Mouse (Mus musculus) kidney, adult 2 months (tissue): Measurements from ENCODE around the gene Tor1a. TPM values are rescaled to one million over a fixed set of nuclear protein-coding genes. Genes with fewer than 3 reads are reported as not detected.

Experiments used
- DNase-seq: peaks from one replicate; pipeline ENCODE4 v3.0.0; 2021
- H3K27ac ChIP-seq: fragments of 200-500 bp; 2 replicates; pipeline ENCODE4 v1.5.1; 2012; ENCODE audit warnings: low read depth, low read length, control low read depth, inconsistent platforms; ENCODE audit not compliant: insufficient read depth
- H3K27me3 ChIP-seq: fragments of 200-500 bp; replicated peaks from 2 replicates; pipeline ENCODE4 v1.6.1; 2012; ENCODE audit warnings: mild to moderate bottlenecking, moderate library complexity, low read length, inconsistent platforms; ENCODE audit not compliant: control insufficient read depth, insufficient read depth
- H3K36me3 ChIP-seq: fragments of 200-500 bp; 2 replicates; pipeline ENCODE4 v1.6.1; 2012; ENCODE audit warnings: mild to moderate bottlenecking, moderate library complexity, low read length, inconsistent platforms; ENCODE audit not compliant: control insufficient read depth, insufficient read depth
- H3K4me1 ChIP-seq: fragments of 200-500 bp; 2 replicates; pipeline ENCODE4 v1.6.1; 2011; ENCODE audit warnings: low read length; ENCODE audit not compliant: control insufficient read depth, insufficient read depth
- H3K4me3 ChIP-seq: fragments of 200-500 bp; 2 replicates; pipeline ENCODE4 v1.5.1; 2011; ENCODE audit warnings: mild to moderate bottlenecking, low read depth, low read length, control low read depth; ENCODE audit not compliant: insufficient read depth
- CTCF ChIP-seq: fragments of 200-500 bp; conservative IDR thresholded peaks from 2 replicates; pipeline ENCODE4 v1.5.1; 2011; ENCODE audit warnings: low read depth, mild to moderate bottlenecking, control low read depth, low read length, moderate library complexity, mixed read lengths; ENCODE audit not compliant: insufficient read depth, insufficient read length
- POLR2A ChIP-seq: fragments of 200-500 bp; IDR thresholded peaks from one replicate; pipeline ENCODE4 v1.6.1; 2011; ENCODE audit warnings: low read depth, low read length, control low read depth
- WGBS: fragments of 180-500 bp; shearing (Covaris S2); methylation state at CpG from one replicate; pipeline ENCODE4 v1.1.7; 2018; 5-methylcytosine and 5-hydroxymethylcytosine counted together
- polyA plus RNA-seq: library from polyadenylated mRNA; depleted of rRNA; stranded (reverse); fragments of >200 nt; gene quantifications from 2 replicates; pipeline ENCODE4 v1.2.3, GENCODE M21; 2012

The Tor1a gene
- polyA plus RNA-seq, 1 experiment, result 40.8 TPM

DNA sequence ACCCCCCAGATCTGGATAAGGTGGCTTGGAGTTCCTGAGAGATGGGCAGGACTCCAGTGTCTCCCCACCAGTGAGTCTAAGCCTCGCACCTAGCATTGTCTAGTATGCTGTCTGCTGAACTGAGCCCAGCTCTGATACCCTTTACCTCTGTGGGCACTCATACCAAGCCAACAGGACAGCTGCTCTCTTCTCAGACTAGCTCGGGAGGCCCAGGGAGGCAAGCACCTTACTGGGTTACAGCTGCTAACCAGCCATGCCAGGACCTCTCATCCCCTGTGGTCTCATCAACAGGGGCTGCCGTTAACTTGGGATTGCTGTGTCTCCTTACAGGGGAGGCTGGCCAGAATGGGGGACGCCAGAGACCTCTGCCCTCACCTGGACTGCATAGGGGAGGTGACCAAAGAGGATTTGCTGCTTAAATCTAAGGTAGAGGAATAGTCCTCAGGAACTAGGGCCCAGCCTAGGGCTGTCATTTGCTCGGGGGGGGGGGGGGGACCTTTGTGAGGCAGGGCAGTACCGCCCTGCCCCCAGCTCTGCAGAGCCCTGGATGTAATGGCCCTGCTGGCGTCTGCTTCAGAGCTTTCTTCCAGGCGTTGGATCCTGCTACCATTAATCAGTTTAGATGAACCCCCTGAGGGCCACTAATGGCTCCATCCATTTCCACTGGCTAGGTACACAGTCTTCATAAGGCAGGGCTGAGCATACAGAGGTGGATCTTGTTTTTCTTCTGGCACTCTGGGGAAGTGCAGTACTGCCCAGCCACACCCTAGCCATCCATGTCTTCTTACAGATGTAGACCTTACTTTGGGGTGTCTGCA lies 30.9 kb upstream of the Tor1a start:
- Histone ChIP-seq H3K36me3 (no peaks in the 10 kb centered on the region; the same call in 1 of the 2 replicates), H3K27me3 (no peaks in the 10 kb centered on the region), H3K4me1 (peaks cover 22% of the 10 kb centered on the region; the same call in 1 of the 2 replicates), H3K4me3 (no peak overlapping the region), H3K27ac (no peak overlapping the region)
- WGBS, result 73% methylated on average over 8 of the region's 8 CpGs
- TF ChIP-seq POLR2A (no peak), CTCF (no peak)
- DNase-seq, result no peak

GRCm38 (mm10) chr2:30995432-30995996 lies 27.8 kb upstream of the Tor1a start:
- H3K4me3 ChIP-seq, result peak overlapping the region; percentile 50
- H3K36me3 ChIP-seq, result no peaks in the 10 kb centered on the region; the same call in 1 of the 2 replicates
- H3K27ac ChIP-seq, result peak overlapping the region; percentile 42
- DNase-seq, result peak; percentile 82
- WGBS, result 37% methylated on average over 11 of the region's 11 CpGs
- TF ChIP-seq CTCF, result no peak
- H3K27me3 ChIP-seq, result no peaks in the 10 kb centered on the region
- H3K4me1 ChIP-seq, result peaks cover 22% of the 10 kb centered on the region; the same call in 1 of the 2 replicates

GRCm38 (mm10) chr2:30994853-30995252 lies 27.1 kb upstream of the Tor1a start:
- H3K27ac ChIP-seq, result no peak overlapping the region
- no peak for DNase-seq
- H3K4me3 ChIP-seq, result no peak overlapping the region
- H3K27me3 ChIP-seq, result no peaks in the 10 kb centered on the region
- TF ChIP-seq POLR2A (no peak), CTCF (no peak)
- no peaks in the 10 kb centered on the region for H3K36me3 ChIP-seq
- peaks cover 22% of the 10 kb centered on the region; the same call in 1 of the 2 replicates for H3K4me1 ChIP-seq
- 88% methylated on average over 4 of the region's 4 CpGs for WGBS

DNA sequence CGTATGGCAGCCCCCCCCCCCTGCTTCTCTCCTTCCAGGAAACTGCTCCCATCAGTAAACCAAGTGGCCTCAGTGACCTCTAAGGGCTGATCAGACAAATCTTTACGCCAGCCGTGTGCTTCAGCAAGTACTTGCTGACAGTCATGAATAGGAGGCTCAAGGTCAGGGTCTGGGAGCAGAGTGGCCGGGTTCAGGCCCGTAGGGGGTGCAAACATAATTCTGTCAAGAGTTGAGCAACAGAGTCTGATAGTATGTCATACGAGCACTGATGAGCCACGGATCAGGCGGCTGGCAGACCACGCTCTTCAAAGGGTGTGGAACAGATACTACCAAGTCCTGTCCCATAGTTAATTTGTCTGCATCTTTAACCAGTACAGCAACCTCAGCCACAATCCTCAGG lies 22.5 kb upstream of the Tor1a start:
- TF ChIP-seq CTCF (no peak), POLR2A (no peak)
- WGBS, result 77% methylated on average over 9 of the region's 9 CpGs
- no peak overlapping the region for H3K4me3 ChIP-seq
- DNase-seq, result no peak
- H3K36me3 ChIP-seq, result no peaks in the 10 kb centered on the region
- no peaks in the 10 kb centered on the region for H3K27me3 ChIP-seq
- H3K27ac ChIP-seq, result no peak overlapping the region
- H3K4me1 ChIP-seq, result peaks cover 5% of the 10 kb centered on the region; the same call in 1 of the 2 replicates

GRCm38 (mm10) chr2:30985111-30986020 lies 17.6 kb upstream of the Tor1a start:
- 33% methylated on average over 17 of the region's 17 CpGs for WGBS
- 0 out of 2 replicates have a peak overlapping the region, but pooled peaks have one; percentile 37 for H3K27ac ChIP-seq
- peak; percentile 87 for DNase-seq

DNA sequence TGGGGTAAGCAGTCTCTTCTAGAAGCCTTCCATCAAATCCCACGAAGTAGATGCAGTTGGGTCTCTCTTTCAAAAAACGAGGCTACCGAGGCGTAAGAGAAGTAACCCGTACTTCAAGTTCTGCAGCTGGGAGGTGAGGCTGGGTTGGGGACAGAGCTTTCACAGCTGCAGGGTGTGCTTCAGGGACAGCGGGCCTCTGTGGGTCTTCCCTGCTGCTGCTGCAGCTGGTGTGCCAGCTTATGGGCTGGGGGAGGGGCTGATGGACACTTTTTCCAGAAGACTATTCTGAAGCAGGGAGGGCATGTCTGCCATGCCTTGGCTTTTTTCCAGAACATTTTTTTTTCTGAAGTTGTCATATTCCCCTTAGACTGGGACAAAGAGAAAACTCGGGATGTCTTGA lies 15.3 kb upstream of the Tor1a start:
- 37% methylated on average over 7 of the region's 7 CpGs for WGBS
- no peak for DNase-seq
- Histone ChIP-seq H3K4me3 (peak overlapping the region; percentile 77), H3K27ac (no peak overlapping the region; the same call in 1 of the 2 replicates), H3K27me3 (no peaks in the 10 kb centered on the region), H3K36me3 (no peaks in the 10 kb centered on the region), H3K4me1 (peaks cover 9% of the 10 kb centered on the region)
- TF ChIP-seq POLR2A (no peak), CTCF (no peak)

More at GRCm38 (mm10) chr2:30985111-30986020, 17.6 kb upstream of the Tor1a start:
- Histone ChIP-seq H3K4me3 (no peak overlapping the region), H3K36me3 (no peaks in the 10 kb centered on the region), H3K27me3 (no peaks in the 10 kb centered on the region), H3K4me1 (peaks cover 9% of the 10 kb centered on the region)
- TF ChIP-seq CTCF (no peak), POLR2A (no peak)
